Mouse (Mus musculus): Measurements from ENCODE around the gene Mbl1. TPM values are rescaled to one million over a fixed set of nuclear protein-coding genes. Genes with fewer than 3 reads are reported as not detected.

Gene Mbl1
- not detected in 2 replicates for total RNA-seq (2023)

DNA sequence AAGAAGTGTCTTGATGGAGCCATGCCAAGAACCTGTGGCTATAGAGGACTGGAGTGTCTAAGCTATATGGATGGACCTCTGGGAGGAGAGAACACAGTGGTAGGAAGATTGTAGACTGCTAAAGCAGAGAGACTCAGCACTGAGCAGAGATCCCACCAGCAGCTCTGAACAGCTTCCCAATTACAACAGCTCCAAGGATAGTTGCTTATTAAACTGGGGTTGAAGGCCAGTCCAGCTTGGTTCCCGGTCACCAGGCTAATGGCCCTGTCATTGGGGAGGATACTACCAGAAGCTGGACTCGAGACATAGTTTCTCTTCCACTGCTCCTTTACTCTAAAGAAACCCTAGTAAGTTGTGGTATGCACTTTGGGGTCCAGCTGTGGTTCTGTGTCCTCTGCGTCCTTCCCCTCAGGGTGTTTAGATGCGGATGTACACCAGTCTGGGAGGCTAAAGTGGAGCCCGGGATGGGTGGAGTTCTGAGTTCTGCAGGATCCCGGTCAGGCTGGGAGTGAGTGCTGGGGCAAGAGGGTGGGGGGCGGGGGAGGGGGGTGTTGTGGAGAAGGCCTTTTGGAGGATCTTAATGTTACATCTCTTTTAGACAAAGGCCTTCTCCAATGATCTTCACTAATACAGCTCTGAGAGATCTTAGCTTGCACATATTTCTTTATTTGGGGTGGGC lies at the start of gene Mbl1:
TSS of gene Mbl1 (plus strand) at position 239 of the 679 bp plus-strand sequence.

DNA sequence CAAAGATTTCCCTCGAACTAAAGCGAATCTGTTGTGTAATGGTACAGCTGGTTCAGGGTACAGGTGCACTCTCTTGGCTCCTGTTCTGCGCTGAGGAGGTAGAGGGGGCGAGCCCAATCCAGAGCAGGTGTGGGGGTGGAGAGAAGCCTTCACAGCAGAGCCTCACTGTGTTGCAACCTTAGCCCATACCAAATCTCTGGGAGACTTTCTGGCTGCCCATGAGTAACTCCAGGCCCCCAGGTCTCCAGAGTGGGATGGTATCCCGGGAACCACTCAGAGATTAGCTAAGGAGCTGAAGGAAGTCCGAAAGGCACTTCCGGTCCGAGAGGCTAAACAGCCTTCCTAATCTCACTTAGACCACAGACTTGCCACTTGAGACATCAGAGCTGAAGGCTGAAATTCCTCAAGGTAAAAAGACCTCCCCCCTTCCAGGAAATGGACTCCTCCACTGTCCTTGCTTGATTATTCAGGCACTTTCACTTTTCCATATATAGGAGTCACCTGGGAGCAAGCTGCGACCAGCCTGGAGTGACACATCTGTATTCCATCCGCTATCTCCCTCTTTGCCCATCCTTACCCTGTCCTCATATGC lies 46.3 kb upstream of the Mbl1 start, which contains the start of gene Mat1a:
TSS of gene Mat1a (plus strand) at position 183 of the 592 bp plus-strand sequence.

DNA sequence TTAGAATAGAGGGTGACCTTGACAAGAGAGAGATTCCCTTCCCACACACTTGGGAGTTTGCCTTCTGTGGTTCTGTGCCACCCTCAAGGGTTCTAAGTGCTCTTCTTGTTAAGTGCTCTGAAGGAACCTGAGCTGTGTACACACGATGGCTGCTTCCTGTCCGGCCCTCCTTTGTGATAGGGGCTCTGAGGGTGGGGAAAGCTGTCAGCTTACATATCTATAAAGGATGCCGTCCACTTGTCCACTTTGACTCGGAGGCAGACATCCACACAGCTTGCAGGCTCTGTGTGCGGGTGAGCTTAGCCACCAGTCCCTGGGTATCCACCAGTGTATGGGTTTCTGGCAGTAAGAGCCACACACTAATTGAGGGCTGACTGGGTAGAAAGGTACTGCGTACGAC lies 19.7 kb upstream of the Mbl1 start, which contains the start of gene Sftpa1:
TSS of gene Sftpa1 (plus strand) at position 243 of the 400 bp plus-strand sequence.

GRCm38 (mm10) chr14:41185059-41185821 lies 34.0 kb downstream of the Mbl1 start, which contains the start of gene Sftpd:
Gene Sftpd (minus strand): TSS chr14:41185149.

Other genes with a start within 250 kb of the Mbl1 start
- gene Tspan14, start 184.7 kb upstream of the Mbl1 start, total RNA-seq (2023) = 93.4 and 119 TPM in 2 replicates
- 0.66 and 1.4 TPM in 2 replicates for gene Fam213a, start 137.7 kb upstream of the Mbl1 start, total RNA-seq (2023)
- gene Dydc2, start 82.2 kb upstream of the Mbl1 start, total RNA-seq (2023) = not detected in 2 replicates
- not detected in 2 replicates for gene Dydc1, start 78.5 kb upstream of the Mbl1 start, total RNA-seq (2023)
- gene Mat1a, start 46.4 kb upstream of the Mbl1 start, total RNA-seq (2023) = not detected in 2 replicates
- gene Sftpa1, start 19.7 kb upstream of the Mbl1 start, total RNA-seq (2023) = not detected in 2 replicates
- gene Sftpd, start 33.7 kb downstream of the Mbl1 start, total RNA-seq (2023) = not detected in 2 replicates
- not detected in 2 replicates for gene Gm2832, start 127.3 kb downstream of the Mbl1 start, total RNA-seq (2023)
- gene Gm5798, start 197.2 kb downstream of the Mbl1 start, total RNA-seq (2023) = not detected in 2 replicates
- not detected in 2 replicates for gene Gm7945, start 234.9 kb downstream of the Mbl1 start, total RNA-seq (2023)

All from neutrophil, adult 65 days (primary cell).